Mouse (Mus musculus): ENCODE measurements around the gene Pfdn6.

- TF ChIP-seq POLR2A (IDR thresholded peaks at IDR 0.05; ENCODE audit: low read depth, low read length) (no peak), CTCF (IDR thresholded peaks at IDR 0.05; ENCODE audit: extremely low read depth, insufficient read length, insufficient replicate concordance, low read depth, low read length) (no peak)
These were observed 26.9 kb downstream of the Pfdn6 start for GRCm38 (mm10) chr17:33913264-33913663.

All from small intestine, adult 2 months (tissue).